Mouse (Mus musculus): ENCODE measurements at regions not wholly inside any gene's neighbourhood (a gene's known extent, or its start where the extent isn't known, plus 50 kb on each side); places are given as distances from the start of the nearest gene placed in this dataset.

GRCm38 (mm10) chr6:93257130-93257841, 314.0 kb upstream of the Adamts9 start:
- DNase-seq (ENCODE audit: low spot score) = no peak

GRCm38 (mm10) chr6:93253746-93254145, 310.5 kb upstream of the Adamts9 start:
- no peak for DNase-seq (ENCODE audit: low spot score)

- DNase-seq (ENCODE audit: low spot score) = no peak
These were observed 305.7 kb upstream of the Adamts9 start for GRCm38 (mm10) chr6:93248973-93249372.

GRCm38 (mm10) chr6:93246498-93247242, 303.4 kb upstream of the Adamts9 start:
- DNase-seq (ENCODE audit: low spot score) = no peak

GRCm38 (mm10) chr6:93235550-93235949, 292.3 kb upstream of the Adamts9 start:
- DNase-seq (ENCODE audit: low spot score) = no peak

- no peak for DNase-seq (ENCODE audit: low spot score)
These were observed 289.3 kb upstream of the Adamts9 start for GRCm38 (mm10) chr6:93232636-93233035.

GRCm38 (mm10) chr6:93230450-93230849, 287.2 kb upstream of the Adamts9 start:
- peak; percentile 31 for DNase-seq (ENCODE audit: low spot score)

- DNase-seq (ENCODE audit: low spot score) = no peak
These were observed 286.0 kb upstream of the Adamts9 start for GRCm38 (mm10) chr6:93229320-93229719.

GRCm38 (mm10) chr6:93223610-93224550, 280.6 kb upstream of the Adamts9 start:
- DNase-seq (ENCODE audit: low spot score) = peak; percentile 56

- no peak for DNase-seq (ENCODE audit: low spot score)
These were observed 274.8 kb upstream of the Adamts9 start for GRCm38 (mm10) chr6:93218015-93218593.

GRCm38 (mm10) chr6:93200886-93201285, 257.6 kb upstream of the Adamts9 start:
- DNase-seq (ENCODE audit: low spot score) = no peak

GRCm38 (mm10) chr6:93194741-93195140, 251.4 kb upstream of the Adamts9 start:
- no peak for DNase-seq (ENCODE audit: low spot score)

GRCm38 (mm10) chr6:93192980-93193379, 249.7 kb upstream of the Adamts9 start:
- no peak for DNase-seq (ENCODE audit: low spot score)

- DNase-seq (ENCODE audit: low spot score) = no peak
These were observed 247.7 kb upstream of the Adamts9 start for GRCm38 (mm10) chr6:93190986-93191385.

GRCm38 (mm10) chr6:93168526-93168925, 225.2 kb upstream of the Adamts9 start:
- DNase-seq (ENCODE audit: low spot score) = no peak

GRCm38 (mm10) chr6:93167281-93167680, 224.0 kb upstream of the Adamts9 start:
- no peak for DNase-seq (ENCODE audit: low spot score)

- no peak for DNase-seq (ENCODE audit: low spot score)
These were observed 222.7 kb upstream of the Adamts9 start for GRCm38 (mm10) chr6:93165942-93166341.

- no peak for DNase-seq (ENCODE audit: low spot score)
These were observed 209.3 kb upstream of the Adamts9 start for GRCm38 (mm10) chr6:93152431-93153208.

GRCm38 (mm10) chr6:93150531-93150930, 207.2 kb upstream of the Adamts9 start:
- DNase-seq (ENCODE audit: low spot score) = no peak

- no peak for DNase-seq (ENCODE audit: low spot score)
These were observed 206.7 kb upstream of the Adamts9 start for GRCm38 (mm10) chr6:93149956-93150355.

- no peak for DNase-seq (ENCODE audit: low spot score)
These were observed 197.0 kb upstream of the Adamts9 start for GRCm38 (mm10) chr6:93140331-93140731.

All from yolk sac, embryonic 10.5 days (tissue).